Mouse (Mus musculus) splenic B cell, adult 2 months (primary cell): Measurements from ENCODE around the gene Cdh8.

Source experiments
- DNase-seq: peaks from one replicate; pipeline ENCODE4 v3.0.0-alpha.2; 2011; ENCODE audit warnings: low read depth, low spot score
- H3K27me3 ChIP-seq: 2 replicates; pipeline ENCODE4 v1.6.1; 2012; ENCODE audit warnings: mild to moderate bottlenecking, low read length, moderate library complexity, mixed read lengths; ENCODE audit not compliant: control insufficient read depth, poor library complexity, insufficient read depth, severe bottlenecking
- H3K36me3 ChIP-seq: 2 replicates; pipeline ENCODE4 v1.6.1; 2012; ENCODE audit warnings: mild to moderate bottlenecking, low read length, moderate library complexity, mixed read lengths; ENCODE audit not compliant: control insufficient read depth, poor library complexity, insufficient read depth, severe bottlenecking

Gene Cdh8

GRCm38 (mm10) chr8:99415966-99416781 lies at the start of gene Cdh8:
Gene Cdh8 (minus strand): TSS chr8:99416471.
- no peak for DNase-seq
- no peaks in the 10 kb centered on the region for H3K27me3 ChIP-seq

GRCm38 (mm10) chr8:99446506-99446905 lies 30.2 kb upstream of the Cdh8 start:
- no peak for DNase-seq
- Histone ChIP-seq H3K36me3 (no peaks in the 10 kb centered on the region), H3K27me3 (no peaks in the 10 kb centered on the region)

More at GRCm38 (mm10) chr8:99415966-99416781, at the start of gene Cdh8:
- no peaks in the 10 kb centered on the region for H3K36me3 ChIP-seq

- H3K27me3 ChIP-seq = no peaks in the 10 kb centered on the region
- no peaks in the 10 kb centered on the region for H3K36me3 ChIP-seq
- DNase-seq = no peak
Observed at GRCm38 (mm10) chr8:99425901-99426300, 9.6 kb upstream of the Cdh8 start.

- Histone ChIP-seq H3K27me3 (no peaks in the 10 kb centered on the region), H3K36me3 (no peaks in the 10 kb centered on the region)
- no peak for DNase-seq
Observed at GRCm38 (mm10) chr8:99421516-99421915, 5.2 kb upstream of the Cdh8 start.

GRCm38 (mm10) chr8:99419726-99420125 lies 3.5 kb upstream of the Cdh8 start:
- no peaks in the 10 kb centered on the region for H3K36me3 ChIP-seq
- H3K27me3 ChIP-seq = no peaks in the 10 kb centered on the region
- no peak for DNase-seq

- no peaks in the 10 kb centered on the region for H3K27me3 ChIP-seq
- H3K36me3 ChIP-seq = no peaks in the 10 kb centered on the region
- DNase-seq = no peak
Observed at GRCm38 (mm10) chr8:99417456-99417855, 1.2 kb upstream of the Cdh8 start.

- Histone ChIP-seq H3K27me3 (no peaks in the 10 kb centered on the region), H3K36me3 (no peaks in the 10 kb centered on the region)
- DNase-seq = no peak
Observed at GRCm38 (mm10) chr8:99415076-99415965, 950 bp downstream of the Cdh8 start.

- Histone ChIP-seq H3K36me3 (no peaks in the 10 kb centered on the region), H3K27me3 (no peaks in the 10 kb centered on the region)
- no peak for DNase-seq
Observed at GRCm38 (mm10) chr8:99414483-99414921, 1.8 kb downstream of the Cdh8 start.

GRCm38 (mm10) chr8:99413877-99414482 lies 2.3 kb downstream of the Cdh8 start:
- Histone ChIP-seq H3K27me3 (no peaks in the 10 kb centered on the region), H3K36me3 (no peaks in the 10 kb centered on the region)
- DNase-seq = no peak

GRCm38 (mm10) chr8:99393908-99394307 lies 22.4 kb downstream of the Cdh8 start:
- no peak for DNase-seq
- no peaks in the 10 kb centered on the region for H3K27me3 ChIP-seq
- H3K36me3 ChIP-seq = no peaks in the 10 kb centered on the region

- Histone ChIP-seq H3K27me3 (no peaks in the 10 kb centered on the region), H3K36me3 (no peaks in the 10 kb centered on the region)
- DNase-seq = no peak
Observed at GRCm38 (mm10) chr8:99370104-99370503, 46.2 kb downstream of the Cdh8 start.

GRCm38 (mm10) chr8:99369166-99369565 lies 47.1 kb downstream of the Cdh8 start:
- DNase-seq = no peak
- no peaks in the 10 kb centered on the region for H3K36me3 ChIP-seq
- H3K27me3 ChIP-seq = no peaks in the 10 kb centered on the region

- no peak for DNase-seq
- Histone ChIP-seq H3K27me3 (no peaks in the 10 kb centered on the region), H3K36me3 (no peaks in the 10 kb centered on the region)
Observed at GRCm38 (mm10) chr8:99368449-99368848, 47.8 kb downstream of the Cdh8 start.

- no peak for DNase-seq
- Histone ChIP-seq H3K36me3 (no peaks in the 10 kb centered on the region), H3K27me3 (no peaks in the 10 kb centered on the region)
Observed at GRCm38 (mm10) chr8:99353923-99354322, 62.3 kb downstream of the Cdh8 start.

- Histone ChIP-seq H3K36me3 (no peaks in the 10 kb centered on the region), H3K27me3 (no peaks in the 10 kb centered on the region)
- no peak for DNase-seq
Observed at GRCm38 (mm10) chr8:99353221-99353620, 63.0 kb downstream of the Cdh8 start.
